Mouse (Mus musculus) limb, embryonic 11.5 days (tissue): ENCODE measurements around the gene Eif3i. TPM values are rescaled to one million over a fixed set of nuclear protein-coding genes. Genes with fewer than 3 reads are reported as not detected.
A peak's percentile ranks its signal among the peaks of the same experiment; 100 is the strongest.

Experiments used
- ATAC-seq: fragments of 200-750 bp; cut with Nextera tagmentation; 2 replicates; pipeline ENCODE4 v1.8.0; 2017; ENCODE audit warnings: low read depth; ENCODE audit not compliant: insufficient number of reproducible peaks, low FRiP score, low TSS enrichment
- DNase-seq: peaks from one replicate; pipeline ENCODE4 v3.0.0-alpha.2; 2015; ENCODE audit warnings: low spot score
- H3K27ac ChIP-seq: fragments of 300-500 bp; sonication (generic); replicated peaks from 2 replicates; pipeline ENCODE4 v1.5.1; 2014; ENCODE audit warnings: low read depth, mild to moderate bottlenecking, low read length
- H3K27me3 ChIP-seq: fragments of 300-500 bp; sonication (generic); 2 replicates; pipeline ENCODE4 v1.6.1; 2014; ENCODE audit warnings: mild to moderate bottlenecking, low read length, mixed read lengths; ENCODE audit not compliant: control insufficient read depth, insufficient read depth
- H3K36me3 ChIP-seq: fragments of 300-500 bp; sonication (generic); 2 replicates; pipeline ENCODE4 v1.6.1; 2014; ENCODE audit warnings: mild to moderate bottlenecking, low read length, moderate library complexity, mixed read lengths; ENCODE audit not compliant: control insufficient read depth, insufficient read depth
- H3K4me1 ChIP-seq: fragments of 300-500 bp; sonication (generic); 2 replicates; pipeline ENCODE4 v1.6.1; 2014; ENCODE audit warnings: low read length, mixed read lengths; ENCODE audit not compliant: control insufficient read depth, insufficient read depth
- H3K4me2 ChIP-seq: fragments of 300-500 bp; sonication (generic); 2 replicates; pipeline ENCODE4 v1.6.1; 2014; ENCODE audit warnings: low read depth, mild to moderate bottlenecking, moderate library complexity; ENCODE audit not compliant: severe bottlenecking
- H3K4me3 ChIP-seq: fragments of 300-500 bp; sonication (generic); 2 replicates; pipeline ENCODE4 v1.5.1; 2014; ENCODE audit warnings: low read depth, low read length
- H3K9ac ChIP-seq: fragments of 300-500 bp; sonication (generic); 2 replicates; pipeline ENCODE4 v1.6.1; 2014; ENCODE audit warnings: mild to moderate bottlenecking, low read length
- H3K9me3 ChIP-seq: fragments of 300-500 bp; sonication (generic); 2 replicates; pipeline ENCODE4 v1.6.1; 2016; ENCODE audit warnings: low read length; ENCODE audit not compliant: control insufficient read depth
- WGBS: fragments of 180-500 bp; shearing (Covaris S2); extraction: QIAGEN DNeasy Blood & Tissue Kit; methylation state at CpG from one replicate; pipeline ENCODE4 v1.1.7; 2014; 5-methylcytosine and 5-hydroxymethylcytosine counted together
- polyA plus RNA-seq: library from polyadenylated mRNA; unstranded; fragments of >200 nt; fragmentation: Nextera tagmentation; extraction: Ambion mirVana; gene quantifications from 2 replicates; pipeline ENCODE4 v1.2.1, GENCODE M21; 2014

Eif3i gene
- polyA plus RNA-seq, 1 experiment from 2014 or later: 317 TPM

DNA sequence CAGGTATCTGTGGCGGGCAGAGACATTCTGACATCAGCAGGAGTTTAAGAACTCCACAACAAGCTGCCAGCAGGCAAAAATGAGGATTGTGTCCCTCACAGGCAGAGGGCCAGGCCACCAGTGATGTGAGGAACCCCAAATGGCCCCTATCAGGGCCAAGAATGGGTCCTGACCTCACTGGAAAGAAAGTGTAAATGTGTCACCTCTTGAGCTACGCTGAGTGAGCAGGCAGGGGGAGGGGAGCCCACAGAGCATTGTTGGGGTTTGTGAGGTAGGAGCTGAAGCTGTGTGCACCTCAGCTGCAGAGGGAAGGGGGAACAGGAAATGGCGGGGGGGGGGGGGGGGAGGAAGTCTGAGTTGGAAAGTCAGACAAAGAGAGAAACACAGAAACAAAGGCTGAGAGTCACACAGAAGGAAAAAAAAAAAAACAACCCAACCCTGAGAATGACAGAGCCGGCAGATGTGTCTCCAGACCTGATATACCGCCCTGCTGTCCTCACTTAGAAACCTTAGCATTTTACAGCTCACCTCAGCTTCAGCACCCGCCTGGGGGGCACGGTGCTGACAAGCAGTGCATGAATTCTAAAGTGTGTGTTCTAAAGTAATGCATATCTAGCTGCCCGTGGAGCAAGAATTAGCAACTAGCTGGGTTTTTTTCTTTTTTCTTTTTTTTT lies 25.1 kb downstream of the Eif3i start:
- ATAC-seq (0 out of 2 replicates have a peak, but pooled peaks have one; percentile 47), DNase-seq (peak; percentile 57)
- Histone ChIP-seq H3K4me3 (no peak overlapping the region), H3K4me2 (0 out of 2 replicates have a peak overlapping the region, but pooled peaks have one; percentile 4), H3K4me1 (peaks cover 11% of the 10 kb centered on the region; the same call in 1 of the 2 replicates), H3K36me3 (no peaks in the 10 kb centered on the region), H3K27me3 (no peaks in the 10 kb centered on the region), H3K9ac (peak overlapping the region; percentile 55), H3K9me3 (no peaks in the 10 kb centered on the region), H3K27ac (peak overlapping the region; percentile 72)
- 38% methylated on average over 7 of the region's 8 CpGs for WGBS

DNA sequence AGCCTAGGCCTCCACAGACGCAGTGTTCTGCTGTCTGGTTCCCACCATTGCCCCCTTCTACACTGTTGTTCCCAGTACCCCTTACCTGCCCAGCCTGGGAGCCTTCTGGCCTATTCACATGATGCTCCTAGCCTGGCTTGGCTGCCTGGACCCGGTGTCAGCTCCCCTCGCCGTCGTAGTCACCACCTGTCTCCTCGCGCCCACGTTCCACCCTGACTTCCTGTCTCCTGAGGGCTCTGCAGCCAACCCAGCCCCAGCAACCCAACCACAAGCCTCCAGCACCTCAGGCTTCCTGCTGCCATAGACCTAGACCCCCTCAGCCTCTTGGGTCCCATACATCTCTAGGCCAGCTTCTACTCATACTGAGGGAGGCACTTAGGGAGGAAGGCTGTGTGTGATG lies 27.0 kb downstream of the Eif3i start, which contains the start of gene Lck:
Lck (minus strand) TSS at position 212 of the 400 bp plus-strand sequence.
- H3K4me3 ChIP-seq: no peak within 1 kb of the TSS
- H3K4me1 ChIP-seq: peaks cover 11% of the 10 kb centered on the region; the same call in 1 of the 2 replicates
- H3K27me3 ChIP-seq: no peaks in the 10 kb centered on the region
- no peak for DNase-seq
- H3K4me2 ChIP-seq: no peak within 1 kb of the TSS
- no peaks in the 10 kb centered on the region for H3K9me3 ChIP-seq
- H3K9ac ChIP-seq: no peak within 1 kb of the TSS
- no peaks in the 10 kb centered on the region for H3K36me3 ChIP-seq
- H3K27ac ChIP-seq: no peak within 1 kb of the TSS
- ATAC-seq: no peak
- 93% methylated on average over 8 of the region's 8 CpGs for WGBS

DNA sequence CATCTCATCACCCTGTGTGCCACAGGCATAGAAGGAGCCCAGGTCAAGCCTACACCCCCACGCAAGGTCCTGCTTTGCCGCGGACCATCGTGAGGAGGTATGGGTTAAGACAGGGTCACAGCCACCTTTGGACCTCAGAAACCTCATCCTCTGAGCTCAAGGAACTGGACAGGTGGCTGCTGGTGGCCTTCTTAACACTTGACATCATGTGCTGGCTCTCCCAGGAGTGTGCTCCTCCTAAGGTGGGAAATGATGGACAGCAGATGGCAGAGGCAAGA lies 27.4 kb downstream of the Eif3i start:
- 99% methylated on average over 4 of the region's 4 CpGs for WGBS
- H3K4me2 ChIP-seq: no peak overlapping the region
- no peaks in the 10 kb centered on the region for H3K27me3 ChIP-seq
- H3K4me3 ChIP-seq: no peak overlapping the region
- H3K27ac ChIP-seq: no peak overlapping the region
- H3K9me3 ChIP-seq: no peaks in the 10 kb centered on the region
- H3K36me3 ChIP-seq: no peaks in the 10 kb centered on the region
- DNase-seq (no peak), ATAC-seq (no peak)
- peaks cover 11% of the 10 kb centered on the region; the same call in 1 of the 2 replicates for H3K4me1 ChIP-seq
- no peak overlapping the region for H3K9ac ChIP-seq

DNA sequence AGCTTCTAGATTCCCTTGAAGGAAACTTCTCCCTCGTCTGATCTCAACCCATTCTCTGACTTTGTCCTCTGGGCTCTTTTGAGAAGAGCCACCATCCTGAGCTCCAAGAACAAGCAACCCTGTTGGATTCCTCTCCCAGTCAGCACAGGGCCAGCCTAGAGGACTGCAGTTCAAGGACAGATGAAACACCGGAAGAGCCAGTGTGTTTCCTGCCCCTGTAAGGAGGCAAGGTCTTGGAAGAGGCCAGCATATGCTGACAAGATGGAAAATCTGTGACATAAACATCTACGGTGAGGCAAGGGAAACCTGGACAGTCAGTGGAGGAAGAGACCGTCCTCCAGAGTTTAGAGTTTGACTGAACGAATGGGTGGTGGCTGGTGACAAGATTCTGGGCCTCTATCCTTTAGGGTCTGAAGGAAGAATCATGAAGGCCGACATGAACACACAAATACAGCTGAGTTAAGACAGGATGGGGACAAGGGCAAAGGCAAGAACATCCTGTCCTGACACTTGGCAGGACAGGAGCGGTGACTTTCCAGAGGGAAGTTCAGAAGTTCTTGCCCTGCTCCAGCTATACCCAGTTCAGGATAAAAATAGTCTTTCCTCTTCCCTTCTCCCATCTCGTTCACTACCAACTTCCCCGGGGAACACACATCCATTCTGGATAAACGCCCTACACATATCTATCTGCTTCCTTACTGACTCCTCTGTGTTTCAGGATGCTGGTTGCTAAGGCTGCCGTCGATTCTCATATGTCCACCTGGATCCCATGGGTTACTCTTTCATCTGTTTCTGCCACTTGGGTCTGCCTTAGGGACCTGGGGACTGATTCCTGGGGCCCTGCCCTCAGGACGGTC lies 28.0 kb downstream of the Eif3i start:
- ATAC-seq: no peak
- no peaks in the 10 kb centered on the region for H3K36me3 ChIP-seq
- no peaks in the 10 kb centered on the region for H3K9me3 ChIP-seq
- no peaks in the 10 kb centered on the region for H3K27me3 ChIP-seq
- H3K27ac ChIP-seq: no peak overlapping the region
- no peak overlapping the region for H3K4me2 ChIP-seq
- WGBS: 85% methylated on average over 13 of the region's 13 CpGs
- H3K4me1 ChIP-seq: peaks cover 11% of the 10 kb centered on the region; the same call in 1 of the 2 replicates
- no peak overlapping the region for H3K9ac ChIP-seq
- H3K4me3 ChIP-seq: no peak overlapping the region
- no peak for DNase-seq

DNA sequence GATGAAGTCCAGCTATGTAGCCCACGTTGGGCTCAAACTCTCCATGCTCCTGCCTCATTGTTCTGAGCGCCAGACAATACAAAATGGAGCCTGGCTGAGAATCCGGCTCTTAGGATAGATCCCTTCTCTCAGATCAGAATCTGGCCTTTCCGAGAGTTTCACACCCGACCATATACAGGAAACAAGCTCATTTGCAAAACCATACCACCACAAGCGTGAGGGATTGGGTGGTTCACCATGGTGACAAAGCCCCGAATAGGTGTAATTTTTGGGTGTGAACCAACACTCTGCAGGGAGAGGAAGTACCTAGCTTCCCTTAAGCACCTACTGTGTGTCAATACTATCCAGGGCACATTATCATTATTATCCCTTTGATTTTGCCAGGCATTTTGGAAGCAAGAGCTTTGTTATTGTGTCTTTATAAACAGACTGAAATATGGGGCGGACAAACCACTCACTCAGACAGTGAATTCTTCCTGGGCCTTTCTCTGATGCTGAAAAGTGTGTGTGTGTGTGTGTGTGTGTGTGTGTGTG lies 28.8 kb downstream of the Eif3i start:
- H3K4me1 ChIP-seq: peaks cover 6% of the 10 kb centered on the region; the same call in 1 of the 2 replicates
- no peak for DNase-seq
- H3K9ac ChIP-seq: no peak overlapping the region
- no peak for ATAC-seq
- no peak overlapping the region for H3K4me3 ChIP-seq
- no peak overlapping the region for H3K4me2 ChIP-seq
- H3K27ac ChIP-seq: no peak overlapping the region
- H3K36me3 ChIP-seq: no peaks in the 10 kb centered on the region
- no peaks in the 10 kb centered on the region for H3K9me3 ChIP-seq
- H3K27me3 ChIP-seq: no peaks in the 10 kb centered on the region
- 74% methylated on average over 8 of the region's 8 CpGs for WGBS

DNA sequence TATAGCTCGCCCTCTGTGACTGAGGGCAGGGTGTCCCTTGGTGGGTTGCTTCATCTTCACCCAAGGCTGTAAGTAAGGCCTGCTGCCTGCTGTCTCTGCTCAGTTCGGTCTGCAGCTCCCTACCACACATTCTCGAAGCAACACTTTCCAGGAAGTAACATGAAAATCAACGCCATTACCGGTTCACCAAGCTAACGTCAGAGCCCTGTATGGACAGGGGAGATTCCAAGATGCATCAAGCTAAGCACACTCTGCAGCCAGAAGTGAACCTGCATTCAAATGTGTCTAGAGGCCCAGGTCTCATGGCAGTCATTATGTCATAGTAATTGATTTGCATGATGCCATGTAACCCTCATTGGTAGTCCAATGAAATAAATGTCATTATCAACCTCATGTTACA lies 30.4 kb downstream of the Eif3i start:
- no peaks in the 10 kb centered on the region for H3K27me3 ChIP-seq
- H3K4me1 ChIP-seq: peaks cover 1% of the 10 kb centered on the region; the same call in 1 of the 2 replicates
- no peak for DNase-seq
- WGBS: 88% methylated on average over 6 of the region's 6 CpGs
- no peaks in the 10 kb centered on the region for H3K9me3 ChIP-seq
- no peak overlapping the region for H3K4me2 ChIP-seq
- no peak for ATAC-seq
- H3K4me3 ChIP-seq: no peak overlapping the region
- no peaks in the 10 kb centered on the region for H3K36me3 ChIP-seq
- H3K27ac ChIP-seq: no peak overlapping the region
- no peak overlapping the region for H3K9ac ChIP-seq

DNA sequence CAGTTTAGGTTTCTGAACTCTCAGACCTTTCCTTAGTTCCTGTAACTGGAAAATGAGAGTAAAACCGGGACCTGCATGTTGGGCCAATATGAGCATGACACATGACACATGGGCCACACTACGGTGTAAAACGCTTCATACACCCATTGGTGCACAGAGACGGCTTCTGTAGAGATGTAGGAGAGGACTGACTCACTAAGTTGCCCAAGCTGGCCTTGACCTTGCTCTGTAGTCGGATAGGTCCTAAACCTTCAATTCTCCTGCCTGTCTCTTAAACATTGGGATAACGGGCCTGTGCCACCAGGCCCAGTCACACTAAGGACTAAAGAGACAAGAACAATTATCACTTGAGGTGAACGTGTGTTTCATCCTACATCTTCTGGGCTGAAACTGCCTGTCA lies 32.1 kb downstream of the Eif3i start:
- ATAC-seq: no peak
- no peak overlapping the region for H3K4me3 ChIP-seq

DNA sequence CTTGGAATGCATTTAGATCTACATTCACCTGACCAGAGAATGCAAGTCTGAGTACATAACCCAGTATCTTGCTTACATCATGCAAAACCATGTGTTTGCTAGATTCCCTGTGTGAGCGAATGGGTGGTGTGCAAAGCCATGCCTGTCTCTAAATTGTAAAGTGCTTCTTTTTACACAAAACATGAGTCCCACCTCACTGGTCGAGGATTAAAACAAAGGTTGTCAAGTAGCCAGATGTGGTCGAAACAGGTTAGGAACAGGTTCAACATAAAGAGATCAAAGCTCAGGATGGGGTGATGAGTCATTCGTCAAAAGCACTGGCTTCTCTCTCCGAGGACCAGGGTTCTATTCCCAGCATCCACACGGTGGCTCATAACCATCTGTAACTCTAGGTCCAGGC lies 35.3 kb downstream of the Eif3i start:
- no peaks in the 10 kb centered on the region for H3K9me3 ChIP-seq
- no peak overlapping the region for H3K4me2 ChIP-seq
- no peak overlapping the region for H3K4me3 ChIP-seq
- ATAC-seq (no peak), DNase-seq (no peak)
- no peak overlapping the region for H3K9ac ChIP-seq
- no peaks in the 10 kb centered on the region for H3K27me3 ChIP-seq
- H3K4me1 ChIP-seq: peaks cover 10% of the 10 kb centered on the region
- 88% methylated on average over 6 of the region's 6 CpGs for WGBS
- H3K27ac ChIP-seq: no peak overlapping the region
- H3K36me3 ChIP-seq: no peaks in the 10 kb centered on the region

More for the DNA sequence above, 32.1 kb downstream of the Eif3i start:
- no peaks in the 10 kb centered on the region for H3K27me3 ChIP-seq
- WGBS: 95% methylated on average over 7 of the region's 7 CpGs
- no peak overlapping the region for H3K9ac ChIP-seq
- peaks cover 8% of the 10 kb centered on the region for H3K4me1 ChIP-seq
- H3K36me3 ChIP-seq: no peaks in the 10 kb centered on the region
- H3K27ac ChIP-seq: no peak overlapping the region
- no peak overlapping the region for H3K4me2 ChIP-seq
- H3K9me3 ChIP-seq: no peaks in the 10 kb centered on the region
- no peak for DNase-seq
